Mouse (Mus musculus) brown adipose tissue, adult 24 weeks (tissue): ENCODE data around the gene Azi2. TPM values are rescaled to one million over a fixed set of nuclear protein-coding genes. Genes with fewer than 3 reads are reported as not detected.

Experiments used
- H3K27ac ChIP-seq: fragments of 200-500 bp; replicated peaks from 2 replicates; pipeline ENCODE4 v1.5.1; 2012; ENCODE audit warnings: low read depth, mild to moderate bottlenecking, low read length
- H3K4me1 ChIP-seq: fragments of 200-500 bp; 2 replicates; pipeline ENCODE4 v1.6.1; 2012; ENCODE audit warnings: low read length, mixed read lengths; ENCODE audit not compliant: control insufficient read depth, insufficient read depth, insufficient read length
- H3K4me3 ChIP-seq: fragments of 200-500 bp; 2 replicates; pipeline ENCODE4 v1.5.1; 2012; ENCODE audit warnings: low read depth, mild to moderate bottlenecking, low read length, moderate library complexity; ENCODE audit not compliant: insufficient read depth
- polyA plus RNA-seq: library from polyadenylated mRNA; stranded (reverse); fragments of >200 nt; gene quantifications from 2 replicates; pipeline ENCODE4 v1.2.4, GENCODE M21; 2012; ENCODE audit not compliant: missing spikeins, insufficient read depth, insufficient read length

Azi2 gene
- polyA plus RNA-seq, 1 experiment, result 53.0 TPM

GRCm38 (mm10) chr9:118045011-118045533, 4.8 kb downstream of the Azi2 start:
- Histone ChIP-seq H3K4me1 (peaks cover 6% of the 10 kb centered on the region; the same call in 1 of the 2 replicates), H3K4me3 (no peak overlapping the region), H3K27ac (no peak overlapping the region)

- Histone ChIP-seq H3K4me3 (no peak overlapping the region), H3K27ac (no peak overlapping the region), H3K4me1 (no peaks in the 10 kb centered on the region)
Observed at GRCm38 (mm10) chr9:118053286-118053685, 13.0 kb downstream of the Azi2 start.

GRCm38 (mm10) chr9:118059101-118059500, 18.8 kb downstream of the Azi2 start:
- Histone ChIP-seq H3K4me1 (no peaks in the 10 kb centered on the region), H3K4me3 (no peak overlapping the region), H3K27ac (no peak overlapping the region)

GRCm38 (mm10) chr9:118070442-118070841, 30.1 kb downstream of the Azi2 start:
- no peaks in the 10 kb centered on the region for H3K4me1 ChIP-seq
- no peak overlapping the region for H3K4me3 ChIP-seq
- H3K27ac ChIP-seq, result no peak overlapping the region

- no peaks in the 10 kb centered on the region for H3K4me1 ChIP-seq
- H3K27ac ChIP-seq, result no peak overlapping the region
- H3K4me3 ChIP-seq, result no peak overlapping the region
Observed at GRCm38 (mm10) chr9:118071337-118071736, 31.0 kb downstream of the Azi2 start.

- no peak overlapping the region for H3K4me3 ChIP-seq
- H3K4me1 ChIP-seq, result no peaks in the 10 kb centered on the region
- no peak overlapping the region for H3K27ac ChIP-seq
Observed at GRCm38 (mm10) chr9:118072101-118072500, 31.8 kb downstream of the Azi2 start.

- Histone ChIP-seq H3K4me3 (no peak overlapping the region), H3K4me1 (no peaks in the 10 kb centered on the region), H3K27ac (no peak overlapping the region)
Observed at GRCm38 (mm10) chr9:118073358-118073757, 33.1 kb downstream of the Azi2 start.

GRCm38 (mm10) chr9:118082575-118083431, 42.5 kb downstream of the Azi2 start:
- H3K27ac ChIP-seq, result no peak overlapping the region
- no peaks in the 10 kb centered on the region for H3K4me1 ChIP-seq
- no peak overlapping the region for H3K4me3 ChIP-seq

- Histone ChIP-seq H3K27ac (no peak overlapping the region), H3K4me3 (no peak overlapping the region), H3K4me1 (no peaks in the 10 kb centered on the region)
Observed at GRCm38 (mm10) chr9:118083834-118084233, 43.5 kb downstream of the Azi2 start.

GRCm38 (mm10) chr9:118099395-118099794, 59.1 kb downstream of the Azi2 start:
- Histone ChIP-seq H3K4me1 (no peaks in the 10 kb centered on the region), H3K4me3 (no peak overlapping the region), H3K27ac (no peak overlapping the region)

GRCm38 (mm10) chr9:118100484-118100883, 60.2 kb downstream of the Azi2 start:
- Histone ChIP-seq H3K4me3 (no peak overlapping the region), H3K4me1 (no peaks in the 10 kb centered on the region), H3K27ac (no peak overlapping the region)

- Histone ChIP-seq H3K27ac (no peak overlapping the region), H3K4me3 (no peak overlapping the region), H3K4me1 (no peaks in the 10 kb centered on the region)
Observed at GRCm38 (mm10) chr9:118101802-118102201, 61.5 kb downstream of the Azi2 start.

GRCm38 (mm10) chr9:118108527-118109011, 68.3 kb downstream of the Azi2 start:
- H3K4me1 ChIP-seq, result no peaks in the 10 kb centered on the region
- H3K4me3 ChIP-seq, result no peak overlapping the region
- H3K27ac ChIP-seq, result no peak overlapping the region

- H3K4me1 ChIP-seq, result no peaks in the 10 kb centered on the region
- H3K27ac ChIP-seq, result no peak overlapping the region
- no peak overlapping the region for H3K4me3 ChIP-seq
Observed at GRCm38 (mm10) chr9:118109697-118110359, 69.5 kb downstream of the Azi2 start.

GRCm38 (mm10) chr9:118110360-118110710, 70.0 kb downstream of the Azi2 start:
- no peak overlapping the region for H3K4me3 ChIP-seq

More at GRCm38 (mm10) chr9:118110360-118110710, 70.0 kb downstream of the Azi2 start:
- Histone ChIP-seq H3K27ac (no peak overlapping the region), H3K4me1 (no peaks in the 10 kb centered on the region)
